In the genomic region with DNA sequence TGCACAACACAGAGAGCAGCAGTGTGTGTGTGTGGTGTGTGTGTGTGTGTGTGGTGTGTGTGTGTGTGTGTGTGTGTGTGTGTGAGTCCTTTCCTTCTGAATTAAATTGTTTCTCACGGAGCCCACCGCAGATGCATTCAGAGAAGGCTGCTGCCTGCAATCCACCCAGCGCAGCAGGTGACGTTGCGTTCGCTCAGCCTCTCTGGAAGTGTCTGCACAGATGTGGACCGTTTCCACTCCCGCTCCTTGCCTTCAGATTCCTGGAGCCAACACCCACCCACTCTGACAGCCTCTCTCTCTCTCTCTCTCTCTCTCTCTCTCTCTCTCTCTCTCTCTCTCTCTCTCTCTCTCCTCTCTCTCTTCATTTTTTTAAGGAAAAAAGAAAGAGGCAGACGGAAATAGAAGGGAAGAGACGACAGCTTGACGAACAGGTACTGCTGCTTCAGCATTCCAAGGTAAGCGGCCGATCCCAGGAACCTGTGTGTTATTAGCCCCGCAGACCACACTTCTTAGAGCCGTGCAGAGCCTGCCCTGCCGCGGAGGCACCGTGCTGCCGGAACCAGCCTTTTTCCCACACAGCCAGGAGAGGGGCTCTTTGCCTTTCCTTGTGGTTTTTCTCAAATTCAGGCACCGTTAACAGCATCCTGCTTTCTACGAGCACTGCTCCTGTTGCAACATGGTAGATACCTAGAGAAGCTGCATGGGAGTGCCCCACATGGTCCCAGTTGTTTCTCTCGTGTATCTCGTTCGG, we compare ENCODE assay signal across 7 mouse cellular contexts.
A peak's percentile ranks its signal among the peaks of the same experiment; 100 is the strongest.
DNase-seq lines count a peak whose midpoint lies in the region; ATAC-seq lines count a peak whose summit lies in the region.

No protein-coding gene starts in this region.

- WGBS in forebrain, embryonic 11.5 days: 37% methylated on average over 24 of the region's 24 CpGs
- 42% methylated on average over 24 of the region's 24 CpGs for WGBS in midbrain, embryonic 13.5 days

- H3K9ac ChIP-seq in forebrain, embryonic 11.5 days (ENCODE audit: low read length): peak overlapping the region; percentile 30; the same call in 1 of the 2 replicates
- H3K9ac ChIP-seq in midbrain, embryonic 13.5 days (replicated peaks): peak overlapping the region; percentile 59

- DNase-seq in thymus, postnatal 4 days: peak; percentile 35
- no peak for DNase-seq in thymus, postnatal 14 days
- DNase-seq in forebrain, embryonic 11.5 days (ENCODE audit: low spot score): no peak
- DNase-seq in layer of hippocampus, adult 9-11 months: peak; percentile 44
- no peak for DNase-seq in ovary, postnatal 36 days (ENCODE audit: low spot score)

- H3K4me2 ChIP-seq in forebrain, embryonic 11.5 days (ENCODE audit: low read depth, low read length, severe bottlenecking): peak overlapping the region; percentile 50
- H3K4me2 ChIP-seq in midbrain, embryonic 13.5 days (replicated peaks): peak overlapping the region; percentile 60

- peaks cover 4% of the 10 kb centered on the region; the same call in 1 of the 2 replicates for H3K4me1 ChIP-seq in forebrain, embryonic 11.5 days (replicated peaks; ENCODE audit: control insufficient read depth, insufficient read depth, low read length)
- H3K4me1 ChIP-seq in midbrain, embryonic 13.5 days (replicated peaks): peaks cover 24% of the 10 kb centered on the region; the same call in 1 of the 2 replicates

- no peak for ATAC-seq in forebrain, embryonic 11.5 days (replicated peaks; ENCODE audit: low FRiP score)
- peak; percentile 82 for ATAC-seq in midbrain, embryonic 13.5 days
- no peak for ATAC-seq in erythroblast, adult 5-6 weeks (replicated peaks; ENCODE audit: low FRiP score, poor library complexity, severe bottlenecking)

- no peaks in the 10 kb centered on the region for H3K9me3 ChIP-seq in forebrain, embryonic 11.5 days (ENCODE audit: control insufficient read depth, low read length)
- H3K9me3 ChIP-seq in midbrain, embryonic 13.5 days: no peaks in the 10 kb centered on the region

- no peaks in the 10 kb centered on the region for H3K36me3 ChIP-seq in forebrain, embryonic 11.5 days (ENCODE audit: control insufficient read depth, insufficient read depth, low read length)
- no peaks in the 10 kb centered on the region for H3K36me3 ChIP-seq in midbrain, embryonic 13.5 days

- H3K27ac ChIP-seq in forebrain, embryonic 11.5 days (ENCODE audit: low read depth, low read length): no peak overlapping the region
- H3K27ac ChIP-seq in midbrain, embryonic 13.5 days: peak overlapping the region; percentile 67

- no peaks in the 10 kb centered on the region for H3K27me3 ChIP-seq in forebrain, embryonic 11.5 days (ENCODE audit: control insufficient read depth, insufficient read depth, low read length)
- H3K27me3 ChIP-seq in midbrain, embryonic 13.5 days: no peaks in the 10 kb centered on the region

- peak overlapping the region; percentile 24; the same call in 1 of the 2 replicates for H3K4me3 ChIP-seq in forebrain, embryonic 11.5 days (ENCODE audit: low read depth, low read length)
- peak overlapping the region; percentile 37 for H3K4me3 ChIP-seq in midbrain, embryonic 13.5 days (replicated peaks)

Comparison
In these comparisons a context has a peak if more than half of its experiments do, and no peak if none do; other contexts are left out.
1. DNase-seq: peak in thymus, postnatal 4 days (single experiment) and layer of hippocampus, adult 9-11 months (single experiment); none in thymus, postnatal 14 days (single experiment), forebrain, embryonic 11.5 days (single experiment) and ovary, postnatal 36 days (single experiment).